In the genomic region with DNA sequence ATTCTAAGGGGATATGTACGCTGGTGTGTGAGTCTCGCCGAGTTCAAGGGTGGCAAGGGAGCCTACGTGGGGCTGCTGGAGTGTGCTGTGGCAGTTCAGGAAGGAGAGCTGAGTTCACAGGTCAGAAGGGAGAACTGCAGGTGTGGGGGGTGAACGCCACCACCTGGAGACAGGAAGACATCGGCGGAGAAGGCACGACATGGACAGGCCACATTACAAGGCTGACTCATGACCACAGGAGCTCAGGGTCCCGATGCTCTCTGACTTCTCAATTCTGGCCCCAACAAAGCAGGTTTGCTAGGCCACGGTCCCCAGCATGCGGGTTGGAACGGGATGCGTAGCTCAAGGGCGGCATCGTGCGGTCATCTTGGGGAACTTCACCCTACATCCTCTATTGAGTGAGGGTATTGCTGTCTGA, we compare ENCODE assay signal across 8 mouse cellular contexts. TPM values are rescaled to one million over a fixed set of nuclear protein-coding genes. Genes with fewer than 3 reads are reported as not detected.
A peak's percentile ranks its signal among the peaks of the same experiment; 100 is the strongest.
DNase-seq lines count a peak whose midpoint lies in the region; ATAC-seq and TF ChIP-seq lines count a peak whose summit lies in the region.

No protein-coding gene starts in this region.

- no peaks in the 10 kb centered on the region for H3K9me3 ChIP-seq in G1E (replicated peaks)
- H3K9me3 ChIP-seq in heart, embryonic 16.5 days (replicated peaks; ENCODE audit: control insufficient read depth, low read length), result no peaks in the 10 kb centered on the region
- H3K9me3 ChIP-seq in lung, postnatal 0 days (ENCODE audit: low read length), result no peaks in the 10 kb centered on the region

- WGBS in heart, embryonic 16.5 days, result 3% methylated on average over 16 of the region's 16 CpGs
- 5% methylated on average over 16 of the region's 16 CpGs for WGBS in lung, postnatal 0 days

- H3K36me3 ChIP-seq in G1E (replicated peaks), result no peaks in the 10 kb centered on the region
- no peaks in the 10 kb centered on the region for H3K36me3 ChIP-seq in heart, embryonic 16.5 days (ENCODE audit: control insufficient read depth, insufficient read depth)
- H3K36me3 ChIP-seq in lung, postnatal 0 days (ENCODE audit: insufficient read depth, low read length), result no peaks in the 10 kb centered on the region

- peaks cover 3% of the 10 kb centered on the region for H3K4me1 ChIP-seq in G1E (ENCODE audit: insufficient read depth, low read depth, low read length)
- H3K4me1 ChIP-seq in heart, embryonic 16.5 days (ENCODE audit: control insufficient read depth, insufficient read depth, low read length), result no peaks in the 10 kb centered on the region
- no peaks in the 10 kb centered on the region for H3K4me1 ChIP-seq in lung, postnatal 0 days (ENCODE audit: insufficient read depth, low read depth, low read length)

- TF ChIP-seq EP300 in lung, postnatal 0 days (IDR thresholded peaks at IDR 0.05), result no peak

- no peak overlapping the region for H3K4me3 ChIP-seq in G1E (ENCODE audit: low read depth, low read length)
- H3K4me3 ChIP-seq in heart, embryonic 16.5 days (ENCODE audit: low read length), result no peak overlapping the region
- no peak overlapping the region for H3K4me3 ChIP-seq in lung, postnatal 0 days (ENCODE audit: low read depth, low read length)

- ATAC-seq in G1E (ENCODE audit: extremely low read depth, insufficient number of reproducible peaks, low FRiP score, poor library complexity, severe bottlenecking), result no peak
- peak; percentile 47; the same call in 1 of the 2 replicates for ATAC-seq in erythroid progenitor cell, adult 5-6 weeks (replicated peaks; ENCODE audit: low FRiP score, poor library complexity, severe bottlenecking)
- peak; percentile 45; the same call in 1 of the 2 replicates for ATAC-seq in heart, embryonic 16.5 days (replicated peaks; ENCODE audit: extremely low read depth, insufficient read depth, low FRiP score)
- peak; percentile 65 for ATAC-seq in lung, postnatal 0 days

- TF ChIP-seq POLR2A in brain, embryonic 14.5 days (IDR thresholded peaks at IDR 0.05; ENCODE audit: borderline replicate concordance, extremely low read depth, insufficient read depth, insufficient read length, poor library complexity, severe bottlenecking), result no peak

- H3K9ac ChIP-seq in heart, embryonic 16.5 days (ENCODE audit: low read length), result no peak overlapping the region
- no peak overlapping the region for H3K9ac ChIP-seq in lung, postnatal 0 days (replicated peaks; ENCODE audit: low read depth)

- 0 out of 2 replicates have a peak overlapping the region, but pooled peaks have one; percentile 17 for H3K4me2 ChIP-seq in heart, embryonic 16.5 days (ENCODE audit: low read depth, low read length)
- no peak overlapping the region for H3K4me2 ChIP-seq in lung, postnatal 0 days (replicated peaks; ENCODE audit: low read depth, low read length)

- peaks cover 19% of the 10 kb centered on the region for H3K27me3 ChIP-seq in G1E (ENCODE audit: insufficient read depth, low read length)
- H3K27me3 ChIP-seq in heart, embryonic 16.5 days (ENCODE audit: control insufficient read depth, insufficient read depth, low read length), result peaks cover 37% of the 10 kb centered on the region
- no peaks in the 10 kb centered on the region for H3K27me3 ChIP-seq in lung, postnatal 0 days (replicated peaks; ENCODE audit: insufficient read depth, low read length)

- peak; percentile 88 for TF ChIP-seq CTCF in G1E (IDR thresholded peaks at IDR 0.05; ENCODE audit: low read depth, low read length)
- TF ChIP-seq CTCF in brain, embryonic 14.5 days (IDR thresholded peaks at IDR 0.05; ENCODE audit: borderline replicate concordance, extremely low read depth, insufficient read depth, insufficient read length), result peak; percentile 99
- peak; percentile 98 for TF ChIP-seq CTCF in lung, postnatal 0 days (IDR thresholded peaks at IDR 0.05)

- H3K27ac ChIP-seq in heart, embryonic 16.5 days (ENCODE audit: low read length), result no peak overlapping the region
- no peak overlapping the region for H3K27ac ChIP-seq in lung, postnatal 0 days (ENCODE audit: low read length)

- peak; percentile 50 for DNase-seq in G1E (ENCODE audit: low spot score)
- DNase-seq in brain, embryonic 14.5 days (ENCODE audit: low read depth), result peak; percentile 89
- peak; percentile 31 to 79 for DNase-seq in kidney, postnatal 36 days
- DNase-seq in lung, postnatal 0 days (ENCODE audit: low spot score), result peak; percentile 74
- peak; percentile 76 for DNase-seq in ovary, postnatal 36 days (ENCODE audit: low spot score)
- DNase-seq in thymus, postnatal 36 days, result peak; percentile 47 to 60

RNA-seq across cellular contexts. Expression of gene Lep, which starts 36.0 kb away (rescaled TPM):
- total RNA-seq in G1E (2014; fragmentation: Nextera tagmentation), result not detected in 2 replicates
- 0.11 and 0.12 TPM in 2 replicates for total RNA-seq in G1E (2017)
- not detected in 2 replicates for polyA plus RNA-seq in G1E (2012)
- polyA plus RNA-seq in brain, embryonic 14.5 days (2012; rRNA removed), result not detected in 2 replicates
- total RNA-seq in erythroid progenitor cell, adult 5-6 weeks (2015; ENCODE audit: low replicate concordance), result not detected in 2 replicates
- total RNA-seq in erythroid progenitor cell, adult 5-6 weeks (2017; ENCODE audit: low replicate concordance), result not detected in 2 replicates
- polyA plus RNA-seq in heart, embryonic 16.5 days (2015; fragmentation: Nextera tagmentation; extraction: Ambion mirVana), result not detected in 2 replicates
- polyA plus RNA-seq in lung, postnatal 0 days (2015; fragmentation: Nextera tagmentation; extraction: Ambion mirVana), result not detected in 2 replicates
